Mouse (Mus musculus) testis, adult 10 weeks (tissue): ENCODE data around the gene Sap25. TPM values are rescaled to one million over a fixed set of nuclear protein-coding genes. Genes with fewer than 3 reads are reported as not detected.

Source experiments
- polyA plus RNA-seq: library from polyadenylated mRNA; stranded (reverse); fragments of 350-450 nt; fragmentation: Illumina TruSeq; extraction: RNeasy Lipid Tissue Mini Kit (QIAGEN cat#74804); gene quantifications from one replicate; pipeline ENCODE4 v1.2.3, GENCODE M21; 2014; ENCODE audit warnings: low read depth, low replicate concordance

The Sap25 gene
- polyA plus RNA-seq = 1.2 TPM

GRCm38 (mm10) chr5:137641054-137641453 is at the start of gene Sap25:
Gene Sap25, plus strand, starts transcription at chr5:137641334.

GRCm38 (mm10) chr5:137600619-137601364 is 40.3 kb upstream of the Sap25 start, which contains the start of gene Mospd3:
Gene Mospd3, minus strand, starts transcription at chr5:137601058.

GRCm38 (mm10) chr5:137613550-137613949 is 27.6 kb upstream of the Sap25 start, which contains the start of gene Pcolce:
Gene Pcolce, minus strand, starts transcription at chr5:137613784.

GRCm38 (mm10) chr5:137628498-137629305 is 12.4 kb upstream of the Sap25 start, which contains the start of the genes Fbxo24, Lrch4 and Gm20605:
Gene Fbxo24, minus strand, starts transcription at chr5:137629002.
Gene Lrch4, plus strand, starts transcription at chr5:137629121.
Gene Gm20605, plus strand, starts transcription at chr5:137629175.

GRCm38 (mm10) chr5:137645652-137646091 is 4.5 kb downstream of the Sap25 start, which contains the start of gene Irs3:
Gene Irs3, minus strand, starts transcription at chr5:137645714.

GRCm38 (mm10) chr5:137684294-137685123 is 43.4 kb downstream of the Sap25 start, which contains the start of gene Agfg2:
Gene Agfg2, minus strand, starts transcription at chr5:137684726.

Other genes with a start within 250 kb of the Sap25 start
- gene Zan, start 164.3 kb upstream of the Sap25 start, polyA plus RNA-seq = 2.8 TPM
- not detected for gene Pop7, start 138.8 kb upstream of the Sap25 start, polyA plus RNA-seq
- gene Gigyf1, start 122.8 kb upstream of the Sap25 start, polyA plus RNA-seq = 0.83 TPM
- not detected for gene Epo, start 108.1 kb upstream of the Sap25 start, polyA plus RNA-seq
- gene Gnb2, start 107.8 kb upstream of the Sap25 start, polyA plus RNA-seq = 1.3 TPM
- gene Actl6b, start 87.8 kb upstream of the Sap25 start, polyA plus RNA-seq = not detected
- gene Tfr2, start 71.5 kb upstream of the Sap25 start, polyA plus RNA-seq = 0.25 TPM
- gene Mospd3, start 40.3 kb upstream of the Sap25 start, polyA plus RNA-seq = not detected
- gene Pcolce, start 27.6 kb upstream of the Sap25 start, polyA plus RNA-seq = 12.9 TPM
- 3.5 TPM for gene Fbxo24, start 12.3 kb upstream of the Sap25 start, polyA plus RNA-seq
- gene Lrch4, start 12.2 kb upstream of the Sap25 start, polyA plus RNA-seq = 1.6 TPM
- 0.39 TPM for gene Gm20605, start 12.2 kb upstream of the Sap25 start, polyA plus RNA-seq
- gene Irs3, start 4.4 kb downstream of the Sap25 start, polyA plus RNA-seq = not detected
- gene Agfg2, start 43.4 kb downstream of the Sap25 start, polyA plus RNA-seq = 5.5 TPM
- 0.07 TPM for gene Nyap1, start 100.3 kb downstream of the Sap25 start, polyA plus RNA-seq
- 7.8 TPM for gene Tsc22d4, start 104.4 kb downstream of the Sap25 start, polyA plus RNA-seq
- 3.4 TPM for gene Ppp1r35, start 137.5 kb downstream of the Sap25 start, polyA plus RNA-seq
- gene Mepce, start 146.3 kb downstream of the Sap25 start, polyA plus RNA-seq = 26.1 TPM
- gene Zcwpw1, start 146.5 kb downstream of the Sap25 start, polyA plus RNA-seq = 48.0 TPM
- gene Pilra, start 194.9 kb downstream of the Sap25 start, polyA plus RNA-seq = 0.38 TPM
- not detected for gene Pilrb1, start 216.8 kb downstream of the Sap25 start, polyA plus RNA-seq
- not detected for gene Pilrb2, start 230.5 kb downstream of the Sap25 start, polyA plus RNA-seq